Mouse (Mus musculus) bone marrow macrophage, adult 2 months (primary cell): Measurements from ENCODE around the gene Cnksr1.

Experiments used
- CTCF ChIP-seq: IDR thresholded peaks from 2 replicates; pipeline ENCODE4 v1.5.1; 2012; ENCODE audit warnings: low read depth, mild to moderate bottlenecking, low read length, moderate library complexity
- POLR2A ChIP-seq: IDR thresholded peaks from 2 replicates; pipeline ENCODE4 v1.6.1; 2012; ENCODE audit warnings: mild to moderate bottlenecking, low read depth, low read length, borderline replicate concordance

DNA sequence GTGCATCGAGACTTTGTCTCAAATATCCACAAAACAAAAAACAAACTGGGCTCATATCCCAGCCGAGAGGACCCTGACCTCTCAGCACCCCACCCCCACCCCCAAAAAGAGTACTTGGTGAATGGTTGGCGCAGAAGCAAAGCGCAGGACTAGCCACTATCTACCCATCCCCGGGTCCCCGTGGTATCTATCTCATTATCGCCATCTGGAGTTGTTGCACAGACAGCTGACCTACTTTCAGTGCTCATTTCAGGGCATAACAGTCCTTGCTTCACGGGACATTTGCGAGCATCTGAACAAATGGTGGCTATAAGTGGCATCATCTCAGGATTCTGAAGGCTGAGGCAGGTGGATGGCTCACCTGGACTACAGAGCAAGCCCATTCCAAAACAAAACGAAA is 487 bp upstream of the Cnksr1 start:
- TF ChIP-seq CTCF (no peak), POLR2A (no peak)
